Mouse (Mus musculus): ENCODE data around the gene Crybb2. TPM values are rescaled to one million over a fixed set of nuclear protein-coding genes. Genes with fewer than 3 reads are reported as not detected.

Crybb2 gene
- total and polyA plus RNA-seq, 3 experiments: not detected

DNA sequence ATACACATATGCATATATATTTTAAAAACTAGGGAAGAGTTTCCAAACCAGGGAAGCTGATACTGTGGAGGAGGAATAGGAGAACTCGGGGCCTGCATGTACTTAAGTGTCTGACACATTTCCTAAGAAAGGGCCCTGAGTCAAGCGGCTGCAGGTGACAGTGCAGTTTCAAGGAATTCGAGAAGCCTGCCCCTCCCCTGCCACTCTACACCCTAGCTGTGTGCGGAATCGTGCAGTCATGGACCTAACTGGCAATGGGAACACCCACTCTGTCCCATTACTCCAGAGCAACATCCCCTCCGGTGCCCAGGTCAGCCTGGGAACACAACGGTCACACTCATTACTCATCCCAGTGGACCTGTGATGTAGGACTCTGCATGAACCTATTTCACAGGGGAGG lies 36.7 kb upstream of the Crybb2 start:
- H3K27ac ChIP-seq: no peak overlapping the region

DNA sequence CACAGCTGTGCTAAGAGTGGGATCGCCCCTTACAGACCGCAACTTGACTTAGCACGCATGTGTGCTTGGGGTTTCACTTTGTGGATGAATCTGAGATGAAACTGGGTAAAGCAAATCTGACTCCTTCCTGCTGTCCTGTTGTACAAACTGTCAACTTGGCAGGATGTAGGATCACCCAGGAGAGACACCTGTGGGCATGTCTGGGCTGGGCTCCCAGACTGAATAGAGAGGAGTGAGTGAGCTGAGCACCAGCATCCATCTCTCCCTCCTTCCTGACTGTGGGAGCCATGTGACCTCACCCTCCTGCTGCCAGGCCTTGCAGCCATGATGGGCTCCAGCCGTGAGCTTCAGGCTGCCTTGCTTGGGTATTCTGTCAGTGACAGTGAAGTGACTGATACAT lies 35.6 kb upstream of the Crybb2 start:
- H3K36me3 ChIP-seq (ENCODE audit: control insufficient read depth, insufficient read depth, low read length): no peaks in the 10 kb centered on the region
- no peak for DNase-seq
- H3K9ac ChIP-seq (ENCODE audit: low read depth, low read length): no peak overlapping the region
- WGBS: 81% methylated on average over 4 of the region's 4 CpGs
- H3K79me2 ChIP-seq (replicated peaks; ENCODE audit: control insufficient read depth, insufficient read depth, low read length): peaks cover 5% of the 10 kb centered on the region
- H3K4me3 ChIP-seq: no peak overlapping the region
- TF ChIP-seq CTCF (IDR thresholded peaks at IDR 0.05): no peak
- no peak for TF ChIP-seq EP300 (IDR thresholded peaks at IDR 0.05; ENCODE audit: insufficient read depth, low read depth, low read length)
- TF ChIP-seq POLR2A (IDR thresholded peaks at IDR 0.05; ENCODE audit: insufficient read depth, low read depth, low read length): no peak
- intact Hi-C loops (cut with DNase I): no loop called here
- H3K4me1 ChIP-seq (ENCODE audit: control insufficient read depth, insufficient read depth, low read length): peaks cover 9% of the 10 kb centered on the region
- H3K27ac ChIP-seq: no peak overlapping the region
- H3K27me3 ChIP-seq (ENCODE audit: control insufficient read depth, insufficient read depth, low read length): no peaks in the 10 kb centered on the region

More for the DNA sequence above, 36.7 kb upstream of the Crybb2 start:
- no peaks in the 10 kb centered on the region for H3K27me3 ChIP-seq (ENCODE audit: control insufficient read depth, insufficient read depth, low read length)
- peaks cover 14% of the 10 kb centered on the region for H3K4me1 ChIP-seq (ENCODE audit: control insufficient read depth, insufficient read depth, low read length)
- peaks cover 5% of the 10 kb centered on the region for H3K79me2 ChIP-seq (replicated peaks; ENCODE audit: control insufficient read depth, insufficient read depth, low read length)
- no peak for TF ChIP-seq POLR2A (IDR thresholded peaks at IDR 0.05; ENCODE audit: insufficient read depth, low read depth, low read length)
- TF ChIP-seq CTCF (IDR thresholded peaks at IDR 0.05): no peak
- TF ChIP-seq EP300 (IDR thresholded peaks at IDR 0.05; ENCODE audit: insufficient read depth, low read depth, low read length): no peak
- DNase-seq: no peak
- H3K4me3 ChIP-seq: no peak overlapping the region
- intact Hi-C loops (cut with DNase I): no loop called here
- WGBS: 52% methylated on average over 7 of the region's 7 CpGs
- H3K36me3 ChIP-seq (ENCODE audit: control insufficient read depth, insufficient read depth, low read length): no peaks in the 10 kb centered on the region
- H3K9ac ChIP-seq (ENCODE audit: low read depth, low read length): no peak overlapping the region

DNA sequence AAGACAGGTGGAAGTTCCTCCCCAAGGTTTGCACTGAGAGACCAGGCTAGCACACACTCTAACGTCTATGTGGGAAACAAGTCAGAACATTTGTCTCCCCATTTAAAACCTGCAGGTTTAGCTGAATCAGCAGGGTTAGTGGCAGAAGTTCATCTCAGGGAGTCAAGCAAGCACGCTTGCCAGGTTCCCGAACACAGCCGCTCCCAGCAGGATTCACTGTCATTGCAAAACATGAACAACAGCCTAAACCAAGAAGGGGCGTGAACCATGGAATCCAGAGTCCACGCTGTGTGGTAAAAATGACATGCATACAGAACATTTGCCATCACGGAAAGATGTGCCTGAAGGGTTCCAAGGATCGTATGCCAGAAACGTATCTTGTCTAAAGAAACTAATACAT lies 35.1 kb upstream of the Crybb2 start:
- Histone ChIP-seq H3K4me3 (no peak overlapping the region), H3K36me3 (ENCODE audit: control insufficient read depth, insufficient read depth, low read length) (no peaks in the 10 kb centered on the region), H3K79me2 (replicated peaks; ENCODE audit: control insufficient read depth, insufficient read depth, low read length) (peaks cover 3% of the 10 kb centered on the region), H3K27ac (no peak overlapping the region), H3K9ac (ENCODE audit: low read depth, low read length) (no peak overlapping the region), H3K27me3 (ENCODE audit: control insufficient read depth, insufficient read depth, low read length) (no peaks in the 10 kb centered on the region), H3K4me1 (ENCODE audit: control insufficient read depth, insufficient read depth, low read length) (peaks cover 9% of the 10 kb centered on the region)
- intact Hi-C loops (cut with DNase I): no loop called here
- 71% methylated on average over 9 of the region's 9 CpGs for WGBS
- DNase-seq: no peak
- TF ChIP-seq CTCF (IDR thresholded peaks at IDR 0.05) (no peak), POLR2A (IDR thresholded peaks at IDR 0.05; ENCODE audit: insufficient read depth, low read depth, low read length) (no peak), EP300 (IDR thresholded peaks at IDR 0.05; ENCODE audit: insufficient read depth, low read depth, low read length) (no peak)

DNA sequence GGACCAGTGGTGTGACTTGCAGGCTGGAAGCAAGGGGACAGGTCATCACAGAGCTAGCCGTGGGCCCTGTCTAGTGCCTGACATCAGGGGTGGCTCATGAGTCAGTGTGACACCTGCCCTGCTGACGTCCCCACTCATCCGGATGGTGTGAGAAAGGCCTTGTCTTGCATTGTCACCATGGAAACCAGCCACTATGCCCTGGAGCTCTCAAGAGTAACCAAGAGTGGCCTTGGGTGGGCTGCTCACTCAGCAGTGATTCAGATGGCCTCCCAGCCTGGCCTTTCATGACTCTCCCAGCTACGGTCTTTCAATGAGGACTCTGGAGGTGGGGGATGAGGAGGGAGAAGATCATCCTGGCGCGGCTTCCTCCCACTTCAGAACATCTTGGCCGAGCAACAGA lies 32.5 kb upstream of the Crybb2 start:
- WGBS: 51% methylated on average over 7 of the region's 7 CpGs
- no peak for DNase-seq
- Histone ChIP-seq H3K4me1 (ENCODE audit: control insufficient read depth, insufficient read depth, low read length) (peaks cover 5% of the 10 kb centered on the region), H3K36me3 (ENCODE audit: control insufficient read depth, insufficient read depth, low read length) (no peaks in the 10 kb centered on the region), H3K27ac (no peak overlapping the region), H3K4me3 (no peak overlapping the region), H3K79me2 (replicated peaks; ENCODE audit: control insufficient read depth, insufficient read depth, low read length) (no peaks in the 10 kb centered on the region; the same call in 1 of the 2 replicates), H3K9ac (ENCODE audit: low read depth, low read length) (no peak overlapping the region), H3K27me3 (ENCODE audit: control insufficient read depth, insufficient read depth, low read length) (no peaks in the 10 kb centered on the region)
- TF ChIP-seq EP300 (IDR thresholded peaks at IDR 0.05; ENCODE audit: insufficient read depth, low read depth, low read length) (no peak), CTCF (IDR thresholded peaks at IDR 0.05) (no peak), POLR2A (IDR thresholded peaks at IDR 0.05; ENCODE audit: insufficient read depth, low read depth, low read length) (no peak)
- intact Hi-C loops (cut with DNase I): no loop called here

DNA sequence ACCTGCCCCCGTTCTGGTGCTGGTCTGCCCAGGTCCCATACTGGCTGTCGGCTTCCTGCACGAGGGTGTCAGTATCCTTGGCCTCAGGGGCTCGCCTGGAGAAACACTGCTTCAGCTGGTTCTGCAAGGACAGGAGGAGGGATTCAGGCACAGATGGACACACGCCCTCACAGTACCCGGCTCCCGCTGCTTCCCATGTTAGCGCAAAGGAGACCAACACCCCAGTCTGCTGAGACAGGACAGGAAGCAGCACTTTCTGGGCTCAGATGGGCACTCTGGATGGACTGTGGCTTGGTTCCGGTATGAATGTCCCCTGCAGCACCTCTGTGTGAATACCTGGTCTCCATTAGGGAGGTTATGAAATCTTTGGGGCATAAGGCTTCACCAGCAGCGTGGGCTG lies 31.5 kb upstream of the Crybb2 start:
- H3K4me3 ChIP-seq: no peak overlapping the region
- H3K9ac ChIP-seq (ENCODE audit: low read depth, low read length): no peak overlapping the region
- H3K79me2 ChIP-seq (replicated peaks; ENCODE audit: control insufficient read depth, insufficient read depth, low read length): no peaks in the 10 kb centered on the region; the same call in 1 of the 2 replicates
- WGBS: 77% methylated on average over 10 of the region's 10 CpGs
- H3K4me1 ChIP-seq (ENCODE audit: control insufficient read depth, insufficient read depth, low read length): peaks cover 1% of the 10 kb centered on the region
- H3K27ac ChIP-seq: no peak overlapping the region
- no peak for TF ChIP-seq CTCF (IDR thresholded peaks at IDR 0.05)
- no peak for TF ChIP-seq POLR2A (IDR thresholded peaks at IDR 0.05; ENCODE audit: insufficient read depth, low read depth, low read length)
- TF ChIP-seq EP300 (IDR thresholded peaks at IDR 0.05; ENCODE audit: insufficient read depth, low read depth, low read length): no peak
- H3K36me3 ChIP-seq (ENCODE audit: control insufficient read depth, insufficient read depth, low read length): no peaks in the 10 kb centered on the region
- H3K27me3 ChIP-seq (ENCODE audit: control insufficient read depth, insufficient read depth, low read length): no peaks in the 10 kb centered on the region
- DNase-seq: no peak
- intact Hi-C loops (cut with DNase I): no loop called here

DNA sequence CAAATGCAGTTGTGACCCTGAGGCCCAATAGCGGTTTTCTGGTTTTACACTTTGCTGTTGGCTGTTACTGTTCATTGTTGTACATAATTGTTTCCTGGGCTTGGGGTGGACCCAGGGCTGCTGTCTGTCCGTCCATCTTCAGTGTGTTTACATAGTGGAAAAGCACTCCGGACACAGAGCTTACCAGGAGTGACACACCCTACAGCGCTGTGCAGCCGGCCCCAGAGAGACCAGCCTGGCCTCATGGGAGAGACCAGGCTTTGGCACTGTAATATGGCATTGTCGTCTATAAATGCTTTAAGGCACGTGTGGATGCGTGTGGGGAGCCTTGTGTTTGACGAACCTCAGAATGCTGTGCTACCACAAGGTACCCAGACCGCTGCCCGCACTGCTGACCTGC lies 30.5 kb upstream of the Crybb2 start:
- intact Hi-C loops (cut with DNase I): no loop called here
- Histone ChIP-seq H3K9ac (ENCODE audit: low read depth, low read length) (no peak overlapping the region), H3K79me2 (replicated peaks; ENCODE audit: control insufficient read depth, insufficient read depth, low read length) (no peaks in the 10 kb centered on the region; the same call in 1 of the 2 replicates), H3K27ac (no peak overlapping the region), H3K4me3 (no peak overlapping the region), H3K27me3 (ENCODE audit: control insufficient read depth, insufficient read depth, low read length) (no peaks in the 10 kb centered on the region), H3K4me1 (ENCODE audit: control insufficient read depth, insufficient read depth, low read length) (peaks cover 1% of the 10 kb centered on the region), H3K36me3 (ENCODE audit: control insufficient read depth, insufficient read depth, low read length) (no peaks in the 10 kb centered on the region)
- DNase-seq: no peak
- TF ChIP-seq EP300 (IDR thresholded peaks at IDR 0.05; ENCODE audit: insufficient read depth, low read depth, low read length) (no peak), POLR2A (IDR thresholded peaks at IDR 0.05; ENCODE audit: insufficient read depth, low read depth, low read length) (no peak), CTCF (IDR thresholded peaks at IDR 0.05) (no peak)
- 59% methylated on average over 11 of the region's 11 CpGs for WGBS

Data from heart, adult 2 months (tissue).